Mouse (Mus musculus) adrenal gland, postnatal 0 days (tissue): ENCODE data around the gene Ormdl2. TPM values are rescaled to one million over a fixed set of nuclear protein-coding genes. Genes with fewer than 3 reads are reported as not detected.

ENCODE experiments used
- polyA plus RNA-seq: library from polyadenylated mRNA; unstranded; fragments of >200 nt; fragmentation: Nextera tagmentation; extraction: Ambion mirVana; gene quantifications from 2 replicates; pipeline ENCODE4 v1.2.1, GENCODE M21; 2015

The Ormdl2 gene
- 71.7 and 80.1 TPM in 2 replicates for polyA plus RNA-seq

GRCm38 (mm10) chr10:128821358-128822056 is at the start of gene Ormdl2:
Gene Ormdl2 (minus strand): TSS chr10:128821645.

GRCm38 (mm10) chr10:128817033-128817432 is 4.4 kb downstream of the Ormdl2 start, which contains the start of gene Sarnp:
Gene Sarnp (plus strand): TSS chr10:128817333.

GRCm38 (mm10) chr10:128804271-128805091 is 17.0 kb downstream of the Ormdl2 start, which contains the start of gene Tmem198b:
Gene Tmem198b (minus strand): TSS chr10:128804370.

GRCm38 (mm10) chr10:128803771-128804270 is 17.6 kb downstream of the Ormdl2 start, which contains the start of gene Dnajc14:
Gene Dnajc14 (plus strand): TSS chr10:128804062.

GRCm38 (mm10) chr10:128790398-128791124 is 30.9 kb downstream of the Ormdl2 start, which contains the start of gene Mmp19:
Gene Mmp19 (plus strand): TSS chr10:128790910.

Other genes with a start within 250 kb of the Ormdl2 start
- 2.7 and 4.1 TPM in 2 replicates for gene Erbb3, start 232.0 kb downstream of the Ormdl2 start, polyA plus RNA-seq
- 691 and 706 TPM in 2 replicates for gene Rps26, start 194.9 kb downstream of the Ormdl2 start, polyA plus RNA-seq
- gene Ikzf4, start 175.7 kb downstream of the Ormdl2 start, polyA plus RNA-seq = 2.3 and 2.9 TPM in 2 replicates
- gene Suox, start 147.6 kb downstream of the Ormdl2 start, polyA plus RNA-seq = 13.4 and 18.0 TPM in 2 replicates
- 71.5 and 84.4 TPM in 2 replicates for gene Rab5b, start 125.4 kb downstream of the Ormdl2 start, polyA plus RNA-seq
- gene Pmel, start 117.5 kb downstream of the Ormdl2 start, polyA plus RNA-seq = 1.2 and 1.6 TPM in 2 replicates
- 25.1 and 41.0 TPM in 2 replicates for gene Cdk2, start 116.6 kb downstream of the Ormdl2 start, polyA plus RNA-seq
- gene Dgka, start 76.8 kb downstream of the Ormdl2 start, polyA plus RNA-seq = 5.6 and 7.5 TPM in 2 replicates
- 27.0 and 29.1 TPM in 2 replicates for gene Pym1, start 73.8 kb downstream of the Ormdl2 start, polyA plus RNA-seq
- 3.0 and 8.9 TPM in 2 replicates for gene Mmp19, start 30.7 kb downstream of the Ormdl2 start, polyA plus RNA-seq
- gene Dnajc14, start 17.6 kb downstream of the Ormdl2 start, polyA plus RNA-seq = 35.4 and 46.5 TPM in 2 replicates
- 16.8 and 17.0 TPM in 2 replicates for gene Tmem198b, start 17.3 kb downstream of the Ormdl2 start, polyA plus RNA-seq
- gene Sarnp, start 4.3 kb downstream of the Ormdl2 start, polyA plus RNA-seq = 172 and 217 TPM in 2 replicates
- 3.1 and 4.0 TPM in 2 replicates for gene Gdf11, start 70.1 kb upstream of the Ormdl2 start, polyA plus RNA-seq
- 643 and 761 TPM in 2 replicates for gene Cd63, start 79.3 kb upstream of the Ormdl2 start, polyA plus RNA-seq
- 32.2 and 42.0 TPM in 2 replicates for gene Rdh5, start 101.2 kb upstream of the Ormdl2 start, polyA plus RNA-seq
- gene Bloc1s1, start 102.4 kb upstream of the Ormdl2 start, polyA plus RNA-seq = 320 and 467 TPM in 2 replicates
- gene Itga7, start 112.2 kb upstream of the Ormdl2 start, polyA plus RNA-seq = 6.0 and 11.5 TPM in 2 replicates
- gene Mettl7b, start 139.3 kb upstream of the Ormdl2 start, polyA plus RNA-seq = 1.1 and 2.5 TPM in 2 replicates
- not detected in 2 replicates for gene Olfr9, start 167.8 kb upstream of the Ormdl2 start, polyA plus RNA-seq
- not detected in 2 replicates for gene Olfr763, start 189.1 kb upstream of the Ormdl2 start, polyA plus RNA-seq
- gene Olfr764-ps1, start 218.3 kb upstream of the Ormdl2 start, polyA plus RNA-seq = not detected in 2 replicates
- not detected in 2 replicates for gene Olfr765, start 228.4 kb upstream of the Ormdl2 start, polyA plus RNA-seq
- gene Olfr766-ps1, start 247.3 kb upstream of the Ormdl2 start, polyA plus RNA-seq = not detected in 2 replicates